Mouse (Mus musculus) WW6 (cell line): ENCODE data around the gene Bsx.
A peak's percentile ranks its signal among the peaks of the same experiment; 100 is the strongest.

Source experiments
- DNase-seq: peaks from one replicate; pipeline ENCODE4 v3.0.0-alpha.2; 2013; ENCODE audit warnings: low read depth, low spot score

Gene Bsx

DNA sequence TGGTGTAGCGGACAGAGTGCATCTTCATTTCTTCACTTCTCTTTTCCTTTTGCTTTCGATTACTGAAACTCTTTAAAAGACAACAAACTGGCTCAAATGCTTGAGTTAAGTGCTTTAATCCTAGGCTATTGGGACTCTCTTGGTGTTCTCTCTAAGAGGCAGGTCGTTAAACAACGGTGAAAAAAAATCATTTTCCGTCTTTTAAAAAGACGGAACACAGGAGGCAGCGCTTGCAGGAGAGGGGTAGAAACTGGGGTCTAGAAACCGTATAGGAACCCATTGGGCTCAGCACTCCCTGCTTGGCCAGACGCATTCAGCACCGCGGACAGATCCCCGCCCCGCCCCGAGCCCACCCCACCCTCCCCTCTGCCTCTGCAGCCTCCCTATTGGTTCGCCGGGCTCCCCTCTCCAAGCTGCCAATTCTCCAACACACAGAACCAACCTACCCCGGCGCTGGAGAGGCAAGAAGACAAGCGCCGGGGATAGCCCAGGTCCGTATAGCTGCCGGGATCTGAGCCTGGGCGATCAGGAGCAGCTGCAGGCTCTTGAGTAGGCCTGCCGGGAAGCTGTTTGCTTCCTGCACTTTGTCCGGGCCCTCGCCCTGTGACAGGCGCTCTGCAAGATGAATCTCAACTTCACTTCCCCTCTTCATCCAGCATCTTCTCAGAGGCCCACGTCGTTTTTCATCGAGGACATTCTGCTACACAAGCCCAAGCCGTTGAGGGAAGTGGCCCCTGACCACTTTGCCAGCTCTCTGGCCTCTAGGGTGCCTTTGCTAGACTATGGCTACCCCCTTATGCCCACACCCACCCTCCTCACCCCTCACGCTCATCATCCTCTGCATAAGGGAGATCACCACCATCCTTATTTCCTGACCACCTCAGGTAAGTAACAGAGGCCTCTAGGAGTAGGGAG lies at the start of gene Bsx:
Bsx (plus strand) TSS at position 572 of the 915 bp plus-strand sequence.
- no peak for DNase-seq

GRCm38 (mm10) chr9:40825601-40826000 lies 48.3 kb upstream of the Bsx start:
- DNase-seq, result no peak

DNA sequence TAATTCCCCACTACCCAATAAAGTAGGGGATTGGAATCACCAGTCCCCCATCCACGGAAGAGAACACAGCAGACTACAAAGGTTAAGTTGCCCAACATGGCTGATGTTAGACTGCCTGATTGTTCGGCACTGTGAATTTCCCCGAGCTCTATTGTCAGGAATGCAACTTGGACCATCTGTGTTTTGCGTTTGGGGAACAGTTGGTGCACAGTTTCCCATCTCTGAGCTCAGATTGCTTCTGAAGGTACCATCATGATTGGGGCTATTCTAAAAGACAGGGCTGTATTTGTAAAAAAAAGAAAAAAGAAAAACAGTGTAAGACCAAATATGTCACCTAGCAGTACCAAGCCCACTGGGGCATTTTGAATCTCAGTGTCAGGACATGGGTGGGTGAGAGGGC lies 46.6 kb upstream of the Bsx start:
- DNase-seq, result no peak

DNA sequence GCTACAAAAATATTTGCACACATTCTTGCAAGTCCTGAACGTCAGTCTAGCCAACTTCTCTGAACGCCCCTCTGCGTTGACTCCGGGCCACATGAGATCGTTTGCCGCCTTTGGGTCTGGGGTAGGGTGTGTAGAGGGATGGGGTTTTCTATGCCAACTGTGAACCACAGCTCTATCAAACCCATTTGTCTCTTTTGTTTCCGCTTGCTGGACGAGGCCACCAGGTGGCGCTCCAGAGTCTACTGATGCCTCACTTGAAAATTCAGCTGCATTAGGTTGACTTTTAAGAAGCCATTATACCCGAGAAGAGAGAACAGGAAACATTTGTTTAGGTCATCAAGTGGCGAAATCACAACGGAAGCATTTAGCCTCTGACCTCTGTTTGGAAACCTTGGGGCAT lies 39.4 kb upstream of the Bsx start:
- peak; percentile 49 for DNase-seq

- no peak for DNase-seq
These were observed 37.2 kb upstream of the Bsx start for GRCm38 (mm10) chr9:40836681-40837080.

- no peak for DNase-seq
These were observed 34.3 kb upstream of the Bsx start for GRCm38 (mm10) chr9:40839662-40840061.

DNA sequence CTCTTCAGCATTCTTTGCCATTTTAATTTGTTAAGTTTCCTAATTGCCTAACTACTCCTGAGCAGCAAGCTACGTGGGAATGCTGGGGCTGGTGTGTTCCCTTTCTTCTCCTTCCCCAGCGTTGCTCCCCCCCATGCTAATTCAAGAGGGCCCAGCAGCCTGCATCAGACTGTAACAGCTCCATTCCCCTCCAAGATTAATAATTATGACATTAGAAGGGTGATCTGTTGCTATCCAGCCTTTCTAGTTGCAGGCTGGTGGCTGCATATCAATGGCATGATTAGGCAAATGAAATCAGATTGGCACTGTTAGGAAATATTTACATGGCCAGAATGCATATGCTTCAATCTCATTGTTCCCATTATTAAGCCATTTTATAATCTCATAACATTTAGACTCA lies 22.4 kb upstream of the Bsx start:
- DNase-seq, result no peak

GRCm38 (mm10) chr9:40858461-40859160 lies 15.3 kb upstream of the Bsx start:
- no peak for DNase-seq

GRCm38 (mm10) chr9:40859196-40859595 lies 14.7 kb upstream of the Bsx start:
- DNase-seq, result no peak

DNA sequence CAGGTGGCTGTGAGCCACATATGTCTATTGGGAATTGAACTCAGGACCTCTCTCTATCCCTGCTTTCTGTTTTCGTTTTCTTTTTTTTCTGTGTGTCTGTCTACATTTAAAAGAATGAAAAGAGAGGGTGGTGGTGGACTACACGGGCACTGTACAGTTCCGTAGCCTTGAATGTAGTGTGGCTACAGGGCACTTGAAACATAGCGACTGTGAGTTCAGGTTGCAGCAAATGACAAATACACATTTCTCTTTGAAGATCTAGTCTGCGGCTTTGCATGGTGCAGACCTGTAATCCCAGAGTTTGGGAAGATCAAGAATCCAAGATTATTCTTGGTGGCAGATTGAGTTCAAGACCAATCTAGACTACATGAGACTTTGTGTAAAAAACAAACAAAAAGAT lies 3.6 kb upstream of the Bsx start:
- DNase-seq, result no peak

DNA sequence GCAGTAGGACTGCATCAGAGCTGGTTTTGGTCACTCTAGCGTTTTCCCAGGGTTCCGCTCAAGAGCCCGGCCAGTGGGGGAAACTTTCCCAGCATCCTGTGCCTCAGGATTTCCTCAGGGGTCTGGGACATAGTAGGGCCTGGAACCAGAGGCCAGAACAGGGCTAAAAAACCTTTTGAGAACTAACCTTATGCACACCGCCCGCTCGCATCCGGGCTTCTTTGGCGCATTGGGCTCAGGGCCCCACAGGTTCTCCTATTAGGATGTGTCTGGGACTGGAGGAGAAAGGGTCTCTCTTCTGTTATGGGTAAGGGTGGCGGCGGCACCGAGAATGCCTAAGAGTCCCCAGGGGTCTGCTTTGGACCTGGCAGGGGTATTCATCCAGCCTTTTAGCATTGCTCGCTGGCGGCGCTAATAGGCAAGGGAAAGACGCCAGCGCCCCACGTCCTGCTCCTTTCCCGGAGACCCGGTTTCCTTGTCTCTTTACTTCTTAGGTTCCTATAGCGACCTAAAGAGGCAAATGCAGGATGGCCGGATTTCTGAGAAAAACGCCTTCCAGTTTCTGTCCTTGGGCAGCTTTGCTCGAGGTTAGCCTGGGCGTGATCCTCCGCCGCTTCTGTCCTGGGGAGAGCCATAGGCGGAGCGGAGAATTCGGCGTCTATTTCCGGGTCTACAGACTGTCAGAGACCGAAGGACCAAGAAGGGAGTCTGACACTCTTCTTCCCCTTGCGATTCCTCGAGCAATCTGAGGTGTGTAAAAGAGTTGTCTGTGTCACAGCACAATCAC lies 2.4 kb upstream of the Bsx start:
- no peak for DNase-seq

- no peak for DNase-seq
These were observed 1.8 kb upstream of the Bsx start for GRCm38 (mm10) chr9:40872156-40872478.

DNA sequence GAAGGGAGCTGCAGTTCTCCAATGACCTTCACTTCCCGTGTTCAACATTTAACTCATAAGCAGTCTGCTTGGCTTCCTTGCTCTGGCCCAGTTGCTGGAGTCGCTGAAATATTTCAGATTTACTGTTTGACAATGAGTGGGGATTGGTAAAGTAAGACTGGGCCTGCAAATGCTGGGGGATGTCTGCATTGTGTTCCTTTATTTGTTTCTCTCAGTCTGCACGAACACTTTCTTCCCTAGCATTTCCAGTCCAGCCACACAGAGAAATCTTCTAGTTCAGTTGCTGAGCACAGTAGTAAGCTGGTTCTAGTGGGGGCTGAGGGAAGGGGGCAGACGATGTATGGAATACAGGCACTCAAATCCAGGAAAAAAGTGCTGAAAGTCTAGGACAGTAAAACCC lies 1.0 kb downstream of the Bsx start:
- DNase-seq, result no peak

GRCm38 (mm10) chr9:40875431-40875830 lies 1.5 kb downstream of the Bsx start:
- DNase-seq, result no peak

DNA sequence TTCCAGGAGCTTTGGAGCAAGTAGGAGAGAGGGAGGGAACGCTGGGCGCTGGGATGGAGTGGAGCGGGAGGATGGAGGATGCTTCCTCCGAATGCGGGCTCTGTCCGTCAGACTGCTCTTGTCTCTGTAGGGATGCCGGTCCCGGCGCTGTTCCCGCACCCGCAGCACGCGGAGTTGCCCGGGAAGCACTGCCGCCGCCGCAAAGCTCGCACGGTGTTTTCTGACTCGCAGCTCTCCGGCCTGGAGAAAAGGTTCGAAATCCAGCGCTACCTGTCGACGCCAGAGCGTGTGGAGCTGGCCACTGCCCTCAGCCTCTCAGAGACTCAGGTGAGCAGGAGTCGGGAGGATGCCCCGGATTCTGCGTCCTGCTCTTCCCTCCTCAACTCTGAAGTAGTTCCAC lies 2.2 kb downstream of the Bsx start:
- DNase-seq, result no peak

GRCm38 (mm10) chr9:40876693-40877092 lies 2.8 kb downstream of the Bsx start:
- DNase-seq, result no peak

DNA sequence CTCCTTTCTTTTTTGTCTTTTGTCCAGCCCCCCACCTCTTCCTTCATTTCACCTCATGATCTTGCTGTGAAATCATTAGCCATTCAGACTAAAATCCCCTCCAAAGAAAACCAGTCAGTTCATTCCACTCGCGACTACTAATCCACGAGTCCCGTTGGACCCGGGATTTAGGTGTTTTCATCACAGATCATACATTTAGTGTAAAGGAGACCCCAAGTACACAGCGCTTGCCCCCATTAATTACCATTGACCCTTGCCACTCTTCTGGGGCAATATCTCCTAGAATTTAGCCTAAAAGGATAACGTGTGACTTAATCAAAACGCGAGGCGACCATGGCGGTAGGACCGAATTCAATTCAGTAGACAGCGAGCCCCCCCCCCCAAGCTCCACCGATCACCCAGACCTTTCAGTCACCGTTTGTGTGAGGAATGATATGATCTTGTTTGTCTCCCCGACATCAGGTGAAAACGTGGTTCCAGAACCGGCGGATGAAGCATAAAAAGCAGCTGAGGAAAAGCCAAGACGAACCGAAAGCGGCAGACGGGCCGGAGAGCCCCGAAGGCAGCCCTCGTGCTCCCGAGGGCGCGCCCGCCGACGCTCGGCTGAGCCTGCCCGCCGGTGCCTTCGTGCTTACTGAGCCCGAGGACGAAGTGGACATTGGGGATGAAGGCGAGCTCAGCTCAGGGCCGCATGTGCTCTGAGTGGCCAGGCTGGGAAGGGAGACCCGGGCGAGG lies 3.4 kb downstream of the Bsx start:
- DNase-seq, result no peak

DNA sequence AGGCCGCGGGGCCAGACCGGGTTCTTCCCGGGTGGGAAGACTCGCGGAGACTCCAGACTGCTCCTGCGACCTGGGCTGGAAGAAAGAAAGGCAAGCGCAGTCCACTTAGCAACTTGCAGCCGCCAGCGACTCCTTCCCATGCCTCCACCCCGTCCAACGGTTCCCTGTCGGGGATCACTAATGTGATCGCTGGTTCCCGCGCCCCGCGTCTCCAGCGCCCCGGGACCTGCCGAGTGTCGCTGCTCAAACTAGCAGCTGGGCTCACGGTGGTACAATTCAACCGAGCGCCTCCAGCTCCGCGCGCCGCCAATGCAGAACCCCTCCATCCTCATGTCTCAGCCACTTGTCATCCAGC lies 3.9 kb downstream of the Bsx start:
- no peak for DNase-seq

DNA sequence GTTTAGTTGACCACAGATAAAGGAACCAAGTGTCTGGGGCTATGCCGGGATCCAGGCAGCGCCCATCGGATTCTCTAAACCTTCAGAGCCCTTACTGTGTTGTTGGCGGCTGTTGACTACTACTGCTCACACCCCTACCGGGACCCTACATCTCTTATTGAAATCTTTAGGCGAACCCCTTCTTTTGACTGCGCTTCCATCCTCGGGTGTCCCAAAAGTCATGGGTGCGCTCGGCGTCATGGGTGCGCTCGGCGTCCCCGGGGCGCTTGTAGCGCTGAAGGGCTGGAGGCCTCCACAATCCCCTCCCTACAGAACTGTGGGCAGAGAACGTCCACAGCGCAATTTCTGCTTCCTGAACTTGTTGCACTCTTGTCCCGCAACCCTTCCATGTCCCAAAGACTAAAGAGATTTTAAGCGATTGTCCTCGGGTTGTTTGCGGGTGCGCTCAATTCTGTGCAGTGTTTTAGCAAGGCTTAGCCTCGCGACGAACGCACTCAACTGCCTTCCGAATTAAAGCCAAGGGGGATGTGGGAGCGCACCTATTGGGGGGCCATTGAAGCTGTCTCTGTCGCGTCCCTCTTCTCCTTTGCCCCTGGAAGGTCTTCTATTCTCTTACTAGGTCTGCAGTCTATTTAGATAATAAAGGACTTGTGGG lies 4.5 kb downstream of the Bsx start:
- no peak for DNase-seq

DNA sequence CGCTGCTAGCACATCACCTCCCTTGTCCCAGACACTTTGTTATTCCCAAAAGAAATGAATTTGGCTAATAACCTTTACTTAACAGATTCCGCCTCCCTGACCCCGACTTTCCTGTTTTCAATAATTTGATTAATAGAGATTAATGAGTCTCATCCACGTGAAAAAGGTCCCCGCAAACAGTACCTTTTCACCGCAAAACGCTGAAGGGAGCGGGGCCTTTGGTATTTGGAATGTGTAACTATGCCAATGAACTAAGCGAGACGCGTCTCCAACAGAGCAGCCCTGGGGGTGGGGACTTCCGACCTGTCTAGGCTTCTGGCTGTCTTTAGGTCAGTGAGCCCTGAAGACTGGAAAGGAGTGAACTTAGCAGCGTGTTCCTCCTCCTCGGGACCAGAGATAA lies 5.1 kb downstream of the Bsx start:
- no peak for DNase-seq

GRCm38 (mm10) chr9:40885669-40886068 lies 11.7 kb downstream of the Bsx start:
- no peak for DNase-seq
